Mouse (Mus musculus) cerebellum, adult 2 months (tissue): Measurements from ENCODE around the gene Gtf2ird1. TPM values are rescaled to one million over a fixed set of nuclear protein-coding genes. Genes with fewer than 3 reads are reported as not detected.

ENCODE experiments used
- DNase-seq, 2 experiments: peaks; one replicate each; pipeline ENCODE4 v3.0.0; 2021
- H3K27ac ChIP-seq: fragments of 200-500 bp; 2 replicates; pipeline ENCODE4 v1.5.1; 2012; ENCODE audit warnings: low read length, control low read depth, inconsistent platforms; ENCODE audit not compliant: insufficient read depth
- H3K27me3 ChIP-seq: fragments of 200-500 bp; 2 replicates; pipeline ENCODE4 v1.6.1; 2012; ENCODE audit warnings: inconsistent platforms, mild to moderate bottlenecking, low read length, moderate library complexity; ENCODE audit not compliant: control insufficient read depth, insufficient read depth
- H3K4me1 ChIP-seq: fragments of 200-500 bp; 2 replicates; pipeline ENCODE4 v1.6.1; 2011; ENCODE audit warnings: low read length; ENCODE audit not compliant: control insufficient read depth, insufficient read depth
- H3K4me3 ChIP-seq: fragments of 200-500 bp; replicated peaks from 2 replicates; pipeline ENCODE3; 2011; ENCODE audit warnings: mild to moderate bottlenecking, low read depth, low read length, control low read depth; ENCODE audit not compliant: insufficient read depth
- CTCF ChIP-seq: fragments of 200-500 bp; IDR thresholded peaks from 2 replicates; pipeline ENCODE4 v1.5.1; 2011; ENCODE audit warnings: low read depth, mild to moderate bottlenecking, control low read depth, low read length, moderate library complexity, borderline replicate concordance; ENCODE audit not compliant: insufficient read depth
- POLR2A ChIP-seq: fragments of 200-500 bp; IDR thresholded peaks from 2 replicates; pipeline ENCODE4 v1.6.1; 2011; ENCODE audit warnings: low read length, control low read depth, borderline replicate concordance; ENCODE audit not compliant: insufficient read depth
- WGBS: fragments of 180-500 bp; shearing (Covaris S2); methylation state at CpG from one replicate; pipeline ENCODE4 v1.1.7; 2018; 5-methylcytosine and 5-hydroxymethylcytosine counted together
- polyA plus RNA-seq: library from polyadenylated mRNA; depleted of rRNA; stranded (reverse); fragments of >200 nt; gene quantifications from 2 replicates; pipeline ENCODE4 v1.2.3, GENCODE M21; 2012

The Gtf2ird1 gene
- polyA plus RNA-seq, 1 experiment = 47.0 TPM

GRCm38 (mm10) chr5:134439481-134439880 lies 17.0 kb downstream of the Gtf2ird1 start:
- 94% methylated on average over 7 of the region's 7 CpGs for WGBS
- Histone ChIP-seq H3K4me3 (no peak overlapping the region), H3K4me1 (peaks cover 22% of the 10 kb centered on the region), H3K27me3 (no peaks in the 10 kb centered on the region), H3K27ac (no peak overlapping the region)
- TF ChIP-seq CTCF (no peak), POLR2A (no peak)
- no peak for DNase-seq

GRCm38 (mm10) chr5:134438676-134439425 lies 17.7 kb downstream of the Gtf2ird1 start:
- DNase-seq = no peak

GRCm38 (mm10) chr5:134437459-134437827 lies 19.1 kb downstream of the Gtf2ird1 start:
- peak; percentile 54 to 61 for DNase-seq
- H3K4me3 ChIP-seq = no peak overlapping the region
- peaks cover 22% of the 10 kb centered on the region for H3K4me1 ChIP-seq
- H3K27me3 ChIP-seq = no peaks in the 10 kb centered on the region
- no peak for TF ChIP-seq POLR2A
- TF ChIP-seq CTCF = no peak
- WGBS = 23% methylated on average over 14 of the region's 14 CpGs
- H3K27ac ChIP-seq = no peak overlapping the region

More at GRCm38 (mm10) chr5:134438676-134439425, 17.7 kb downstream of the Gtf2ird1 start:
- Histone ChIP-seq H3K27ac (no peak overlapping the region), H3K27me3 (no peaks in the 10 kb centered on the region), H3K4me3 (no peak overlapping the region), H3K4me1 (peaks cover 22% of the 10 kb centered on the region)
- 94% methylated on average over 6 of the region's 6 CpGs for WGBS
- TF ChIP-seq CTCF = no peak
- TF ChIP-seq POLR2A = no peak

GRCm38 (mm10) chr5:134436782-134437458 lies 19.6 kb downstream of the Gtf2ird1 start:
- TF ChIP-seq POLR2A (no peak), CTCF (no peak)
- Histone ChIP-seq H3K27ac (no peak overlapping the region), H3K27me3 (no peaks in the 10 kb centered on the region), H3K4me3 (no peak overlapping the region), H3K4me1 (peaks cover 22% of the 10 kb centered on the region)
- WGBS = 84% methylated on average over 13 of the region's 13 CpGs
- DNase-seq = no peak

GRCm38 (mm10) chr5:134435836-134436331 lies 20.6 kb downstream of the Gtf2ird1 start:
- no peak overlapping the region for H3K27ac ChIP-seq

GRCm38 (mm10) chr5:134433137-134433536 lies 23.4 kb downstream of the Gtf2ird1 start:
- peaks cover 21% of the 10 kb centered on the region for H3K4me1 ChIP-seq
- H3K27ac ChIP-seq = no peak overlapping the region
- no peak overlapping the region for H3K4me3 ChIP-seq
- 86% methylated on average over 10 of the region's 10 CpGs for WGBS
- no peaks in the 10 kb centered on the region for H3K27me3 ChIP-seq
- TF ChIP-seq POLR2A = no peak
- TF ChIP-seq CTCF = no peak
- no peak for DNase-seq

More at GRCm38 (mm10) chr5:134435836-134436331, 20.6 kb downstream of the Gtf2ird1 start:
- Histone ChIP-seq H3K4me1 (peaks cover 22% of the 10 kb centered on the region), H3K27me3 (no peaks in the 10 kb centered on the region), H3K4me3 (no peak overlapping the region)
- DNase-seq = peak; percentile 68 to 77
- 7% methylated on average over 12 of the region's 12 CpGs for WGBS
- TF ChIP-seq CTCF (no peak), POLR2A (no peak)

GRCm38 (mm10) chr5:134430087-134430486 lies 26.4 kb downstream of the Gtf2ird1 start:
- no peak for DNase-seq
- Histone ChIP-seq H3K27ac (no peak overlapping the region), H3K4me3 (no peak overlapping the region), H3K4me1 (no peaks in the 10 kb centered on the region; the same call in 1 of the 2 replicates), H3K27me3 (no peaks in the 10 kb centered on the region)
- WGBS = 90% methylated on average over 4 of the region's 4 CpGs
- TF ChIP-seq CTCF (no peak), POLR2A (no peak)

- 93% methylated on average over 9 of the region's 9 CpGs for WGBS
- H3K27me3 ChIP-seq = no peaks in the 10 kb centered on the region
- H3K4me1 ChIP-seq = peaks cover 2% of the 10 kb centered on the region; the same call in 1 of the 2 replicates
- DNase-seq = no peak
- no peak for TF ChIP-seq POLR2A
- TF ChIP-seq CTCF = no peak
- no peak overlapping the region for H3K27ac ChIP-seq
- no peak overlapping the region for H3K4me3 ChIP-seq
Observed at GRCm38 (mm10) chr5:134427664-134428063, 28.9 kb downstream of the Gtf2ird1 start.
